Mouse (Mus musculus) macrophage (primary cell): ENCODE data around the gene Snip1. TPM values are rescaled to one million over a fixed set of nuclear protein-coding genes. Genes with fewer than 3 reads are reported as not detected.

ENCODE experiments used
- H3K27ac ChIP-seq: fragments of 350-480 bp; formaldehyde crosslinking; 2 replicates; pipeline ENCODE4 v1.9.0; 2021
- H3K36me3 ChIP-seq: fragments of 350-480 bp; formaldehyde crosslinking; 2 replicates; pipeline ENCODE4 v1.9.0; 2021; ENCODE audit errors: inconsistent target
- H3K4me3 ChIP-seq: fragments of 350-480 bp; formaldehyde crosslinking; 2 replicates; pipeline ENCODE4 v1.9.0; 2021; ENCODE audit errors: inconsistent target
- H3K79me2 ChIP-seq: fragments of 350-480 bp; formaldehyde crosslinking; 2 replicates; pipeline ENCODE4 v1.9.0; 2021; ENCODE audit errors: inconsistent target
- WGBS: methylation state at CpG from one replicate; pipeline ENCODE4 v1.1.7; 2026; ENCODE audit warnings: inconsistent platforms; ENCODE audit not compliant: missing documents; 5-methylcytosine and 5-hydroxymethylcytosine counted together
- polyA plus RNA-seq: library from polyadenylated mRNA; stranded (reverse); fragments of 250-400 nt; gene quantifications from 3 replicates; pipeline ENCODE4 v1.2.4, GENCODE M21; 2018; ENCODE audit warnings: inconsistent platforms

Gene Snip1
- polyA plus RNA-seq, 1 experiment from 2014 or later: 15.9 TPM

DNA sequence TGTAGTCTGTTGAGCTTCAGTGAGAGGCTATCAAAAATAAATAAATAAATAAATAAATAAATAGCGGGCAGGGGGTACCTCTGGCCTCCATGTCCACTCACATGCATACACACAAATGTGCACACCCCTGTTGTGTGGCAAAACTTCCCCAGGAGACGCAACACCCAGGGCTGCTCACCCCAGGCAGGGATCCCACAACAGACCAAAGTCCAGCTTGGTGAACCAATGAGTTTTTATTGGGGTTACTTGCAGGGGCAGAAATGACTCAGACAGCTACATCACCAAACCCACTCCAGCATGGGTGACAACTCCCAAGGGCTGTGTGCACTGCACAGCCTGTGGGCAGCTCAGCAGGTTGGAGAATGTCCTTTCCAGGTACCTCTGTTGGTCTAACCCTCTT, 11.2 kb downstream of the Snip1 start:
- Histone ChIP-seq H3K4me3 (no peak overlapping the region), H3K27ac (no peak overlapping the region), H3K79me2 (peaks cover 4% of the 10 kb centered on the region; the same call in 1 of the 2 replicates), H3K36me3 (peaks cover 32% of the 10 kb centered on the region)
- 93% methylated on average over 2 of the region's 2 CpGs for WGBS

DNA sequence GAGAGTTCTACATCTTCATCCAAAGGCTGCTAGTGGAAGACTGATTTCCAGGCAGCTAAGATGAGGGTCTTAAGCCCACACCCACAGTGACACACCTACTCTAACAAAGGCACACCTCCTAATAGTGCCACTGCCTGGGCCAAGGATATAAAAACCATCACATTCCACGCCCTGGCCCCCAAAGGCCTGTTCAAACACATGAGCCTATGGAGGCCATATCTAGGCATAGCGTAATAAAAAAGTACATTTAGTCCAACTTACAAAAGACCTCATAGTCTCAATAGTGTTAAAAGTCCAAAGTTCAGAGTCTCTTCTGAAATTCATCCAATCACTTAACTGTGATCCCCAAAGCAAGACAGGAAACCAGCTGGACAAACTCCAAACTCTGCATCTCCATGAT, 12.2 kb downstream of the Snip1 start:
- Histone ChIP-seq H3K4me3 (no peak overlapping the region), H3K36me3 (peaks cover 22% of the 10 kb centered on the region)
- 95% methylated on average over 2 of the region's 2 CpGs for WGBS

GRCm38 (mm10) chr4:125084403-125085345, 18.2 kb downstream of the Snip1 start, which contains the start of gene Meaf6:
Meaf6 (plus strand) TSS chr4:125085134.
- Histone ChIP-seq H3K79me2 (peaks cover 25% of the 10 kb centered on the region; the same call in 1 of the 2 replicates), H3K36me3 (peaks cover 4% of the 10 kb centered on the region; the same call in 1 of the 2 replicates), H3K4me3 (peak within 1 kb of the TSS; percentile 63), H3K27ac (peak within 1 kb of the TSS; percentile 22; the same call in 1 of the 2 replicates)
- WGBS: 3% methylated on average over 53 of the region's 63 CpGs

More for the DNA sequence above, 12.2 kb downstream of the Snip1 start:
- Histone ChIP-seq H3K27ac (no peak overlapping the region), H3K79me2 (no peaks in the 10 kb centered on the region)

DNA sequence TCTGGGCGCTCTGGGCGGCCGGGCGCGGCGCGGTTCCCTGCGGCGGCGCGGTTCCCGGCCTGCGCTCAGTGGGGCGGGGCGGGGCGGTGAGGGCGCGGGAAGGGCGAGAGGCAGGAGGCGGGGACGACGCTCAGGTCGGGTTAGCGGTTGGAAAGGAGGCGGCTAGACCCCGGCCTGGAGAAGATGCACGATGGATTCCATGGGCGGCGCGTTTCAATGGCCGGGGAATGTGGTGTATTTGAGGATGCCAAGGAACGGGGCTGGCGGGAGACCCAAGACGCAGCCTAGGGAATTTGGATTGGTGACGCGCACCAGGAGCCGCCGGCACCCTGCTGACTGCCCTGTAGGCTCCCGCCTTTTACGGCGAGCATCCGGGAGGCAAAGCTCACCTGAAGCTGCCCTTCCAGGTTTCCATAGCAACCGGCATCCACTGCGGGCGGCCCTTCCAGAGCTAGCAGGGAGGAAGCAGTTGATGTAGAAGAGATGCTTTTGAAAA, 18.9 kb downstream of the Snip1 start:
- H3K36me3 ChIP-seq: peaks cover 12% of the 10 kb centered on the region; the same call in 1 of the 2 replicates
- H3K27ac ChIP-seq: no peak overlapping the region
- peaks cover 25% of the 10 kb centered on the region; the same call in 1 of the 2 replicates for H3K79me2 ChIP-seq
- WGBS: 1% methylated on average over 29 of the region's 45 CpGs
- peak overlapping the region; percentile 55 for H3K4me3 ChIP-seq

GRCm38 (mm10) chr4:125093031-125093430, 26.6 kb downstream of the Snip1 start:
- H3K79me2 ChIP-seq: peaks cover 2% of the 10 kb centered on the region; the same call in 1 of the 2 replicates
- H3K36me3 ChIP-seq: peaks cover 22% of the 10 kb centered on the region; the same call in 1 of the 2 replicates
- 89% methylated on average over 5 of the region's 5 CpGs for WGBS

GRCm38 (mm10) chr4:125096066-125096465, 29.6 kb downstream of the Snip1 start:
- Histone ChIP-seq H3K36me3 (peaks cover 6% of the 10 kb centered on the region; the same call in 1 of the 2 replicates), H3K27ac (no peak overlapping the region), H3K4me3 (no peak overlapping the region), H3K79me2 (peaks cover 7% of the 10 kb centered on the region; the same call in 1 of the 2 replicates)
- WGBS: 92% methylated on average over 4 of the region's 5 CpGs

More at GRCm38 (mm10) chr4:125093031-125093430, 26.6 kb downstream of the Snip1 start:
- Histone ChIP-seq H3K27ac (no peak overlapping the region), H3K4me3 (no peak overlapping the region)

DNA sequence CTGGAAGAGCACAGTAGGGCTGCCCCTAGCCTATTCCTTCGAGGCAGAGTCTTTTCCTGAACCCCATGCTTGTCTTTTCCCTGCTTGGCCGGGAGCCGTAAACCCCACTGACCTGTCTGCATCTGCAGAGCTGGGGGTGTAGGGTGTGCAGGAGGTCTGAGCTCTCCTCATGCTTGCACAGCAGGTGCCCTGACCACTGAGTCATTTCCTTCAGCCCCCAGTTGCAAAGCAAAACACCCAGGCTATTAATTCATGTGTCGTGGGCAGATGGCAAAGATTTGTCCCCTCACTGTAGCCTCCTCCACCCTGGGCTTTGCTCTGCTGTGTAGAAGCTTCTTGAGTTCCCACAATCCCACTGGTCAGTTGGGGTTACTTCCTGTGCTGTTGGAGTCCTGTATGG, 30.9 kb downstream of the Snip1 start:
- H3K79me2 ChIP-seq: peaks cover 12% of the 10 kb centered on the region; the same call in 1 of the 2 replicates
- no peak overlapping the region for H3K27ac ChIP-seq
- H3K36me3 ChIP-seq: no peaks in the 10 kb centered on the region; the same call in 1 of the 2 replicates
- no peak overlapping the region for H3K4me3 ChIP-seq
- WGBS: 68% methylated on average over 4 of the region's 4 CpGs

- 12% methylated on average over 8 of the region's 8 CpGs for WGBS
- no peaks in the 10 kb centered on the region; the same call in 1 of the 2 replicates for H3K36me3 ChIP-seq
- peaks cover 12% of the 10 kb centered on the region; the same call in 1 of the 2 replicates for H3K79me2 ChIP-seq
- H3K27ac ChIP-seq: no peak overlapping the region
- H3K4me3 ChIP-seq: no peak overlapping the region
These were observed 33.0 kb downstream of the Snip1 start for GRCm38 (mm10) chr4:125099458-125099857.

DNA sequence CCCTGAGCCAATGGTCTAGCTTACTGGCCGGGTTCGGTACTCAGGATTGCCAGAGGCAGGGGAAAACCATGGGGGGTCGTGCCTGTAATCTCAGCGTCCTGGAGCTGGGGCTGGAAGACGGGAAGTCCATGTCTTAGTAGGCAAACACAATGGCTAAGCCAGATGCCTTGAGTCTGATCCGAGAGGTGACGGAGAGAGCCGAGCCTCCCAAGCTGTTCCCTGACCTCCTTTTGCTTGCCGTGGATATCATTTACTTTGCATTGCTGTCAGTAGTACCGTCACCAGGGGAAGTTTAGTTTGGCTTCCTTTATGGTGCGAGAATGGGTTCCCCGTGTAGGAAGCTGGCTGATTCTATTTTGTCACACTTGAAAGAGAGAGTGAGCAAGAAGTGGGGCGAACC, 34.9 kb downstream of the Snip1 start:
- Histone ChIP-seq H3K4me3 (no peak overlapping the region), H3K27ac (no peak overlapping the region), H3K79me2 (peaks cover 12% of the 10 kb centered on the region; the same call in 1 of the 2 replicates), H3K36me3 (no peaks in the 10 kb centered on the region; the same call in 1 of the 2 replicates)
- WGBS: 92% methylated on average over 13 of the region's 13 CpGs

GRCm38 (mm10) chr4:125105354-125105753, 38.9 kb downstream of the Snip1 start:
- Histone ChIP-seq H3K4me3 (no peak overlapping the region), H3K36me3 (no peaks in the 10 kb centered on the region; the same call in 1 of the 2 replicates), H3K79me2 (peaks cover 12% of the 10 kb centered on the region; the same call in 1 of the 2 replicates), H3K27ac (no peak overlapping the region)
- 98% methylated on average over 8 of the region's 9 CpGs for WGBS

- H3K27ac ChIP-seq: peak overlapping the region; percentile 99
- H3K4me3 ChIP-seq: no peak overlapping the region
- 0% methylated on average over 6 of the region's 6 CpGs for WGBS
- H3K79me2 ChIP-seq: no peaks in the 10 kb centered on the region
- H3K36me3 ChIP-seq: peaks cover 9% of the 10 kb centered on the region; the same call in 1 of the 2 replicates
These were observed 48.2 kb downstream of the Snip1 start for GRCm38 (mm10) chr4:125114638-125115037.

- Histone ChIP-seq H3K27ac (peak overlapping the region; percentile 99), H3K4me3 (no peak overlapping the region), H3K36me3 (peaks cover 13% of the 10 kb centered on the region; the same call in 1 of the 2 replicates), H3K79me2 (peaks cover 4% of the 10 kb centered on the region; the same call in 1 of the 2 replicates)
- 35% methylated on average over 4 of the region's 4 CpGs for WGBS
These were observed 48.6 kb downstream of the Snip1 start for GRCm38 (mm10) chr4:125115081-125115480.

DNA sequence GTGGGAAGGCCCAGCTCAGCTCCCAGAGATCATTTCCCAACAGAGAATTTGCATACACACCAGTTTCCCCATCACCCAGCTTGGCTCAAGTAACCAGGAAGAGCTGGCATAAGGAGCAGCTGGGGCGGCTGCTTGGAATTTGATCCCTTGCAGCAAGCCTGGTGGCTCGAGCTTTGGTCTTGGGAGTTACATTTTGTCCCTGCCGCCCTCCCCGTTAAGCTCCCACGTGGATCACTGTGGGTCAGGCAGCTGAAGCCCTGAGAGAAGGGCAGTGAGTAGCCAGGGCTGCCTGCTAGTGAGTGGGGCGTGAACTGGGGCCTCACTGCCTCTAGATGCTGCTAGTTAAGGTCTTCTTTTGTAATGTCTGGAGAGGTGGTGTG, 49.2 kb downstream of the Snip1 start:
- Histone ChIP-seq H3K36me3 (peaks cover 19% of the 10 kb centered on the region; the same call in 1 of the 2 replicates), H3K79me2 (peaks cover 10% of the 10 kb centered on the region), H3K27ac (peak overlapping the region; percentile 99), H3K4me3 (no peak overlapping the region)
- WGBS: 59% methylated on average over 6 of the region's 6 CpGs

DNA sequence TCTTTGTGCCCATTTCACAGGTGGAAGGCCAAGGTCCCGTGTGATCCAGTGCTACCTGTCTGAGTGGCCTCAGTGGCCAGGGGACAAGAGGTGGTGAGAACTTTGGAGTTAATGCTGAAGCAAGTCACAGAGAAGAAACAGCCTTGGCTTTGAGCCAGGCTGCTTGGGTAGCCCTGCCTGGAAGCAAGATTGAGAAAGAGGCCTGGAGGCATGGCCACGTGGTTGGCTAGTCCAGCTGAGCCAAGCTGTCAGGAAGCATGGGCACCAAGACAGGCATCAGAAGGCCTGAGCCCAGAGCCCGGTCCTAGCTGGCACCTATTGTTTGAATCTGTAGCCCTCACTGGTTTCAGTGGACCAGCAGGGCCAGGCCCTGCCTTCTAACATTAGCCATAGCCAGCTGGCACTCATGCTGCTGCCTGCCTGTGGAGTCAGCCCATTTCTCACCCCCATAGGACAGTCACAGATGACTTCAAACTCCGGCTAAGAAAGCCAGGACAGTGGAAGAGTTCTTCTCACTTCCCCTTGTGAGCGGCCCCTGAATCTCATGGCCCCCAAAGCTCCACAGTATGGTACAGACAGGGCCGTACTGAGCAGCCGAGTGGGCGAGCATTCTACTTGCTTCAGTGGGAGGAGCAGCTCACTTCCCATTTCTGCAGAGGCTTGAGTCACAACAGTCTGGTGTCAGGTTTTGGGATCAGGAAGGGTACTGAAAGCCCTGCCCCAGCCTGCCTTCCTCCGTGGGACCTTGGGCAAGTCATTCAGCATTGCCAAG, 49.8 kb downstream of the Snip1 start:
- H3K4me3 ChIP-seq: no peak overlapping the region
- H3K27ac ChIP-seq: peak overlapping the region; percentile 99
- peaks cover 16% of the 10 kb centered on the region for H3K79me2 ChIP-seq
- peaks cover 25% of the 10 kb centered on the region; the same call in 1 of the 2 replicates for H3K36me3 ChIP-seq
- WGBS: 3% methylated on average over 9 of the region's 9 CpGs
